Mouse (Mus musculus) liver, embryonic 15.5 days (tissue): Measurements from ENCODE around the gene Arih2. TPM values are rescaled to one million over a fixed set of nuclear protein-coding genes. Genes with fewer than 3 reads are reported as not detected.
"Not testable (repeated sequence)": the region's sequence is repeated elsewhere in the genome, so short reads cannot be mapped to it uniquely, and the experiment has no call there.

ENCODE experiments used
- ATAC-seq: fragments of 200-750 bp; cut with Nextera tagmentation; 2 replicates; pipeline ENCODE4 v1.8.0; 2017; ENCODE audit warnings: moderate number of reproducible peaks, mild to moderate bottlenecking, moderate library complexity; ENCODE audit not compliant: insufficient read depth
- H3K27ac ChIP-seq: fragments of 300-500 bp; sonication (generic); replicated peaks from 2 replicates; pipeline ENCODE4 v1.5.1; 2015; ENCODE audit warnings: mild to moderate bottlenecking, inconsistent platforms
- H3K27me3 ChIP-seq: fragments of 300-500 bp; sonication (generic); 2 replicates; pipeline ENCODE4 v1.6.1; 2015; ENCODE audit warnings: mild to moderate bottlenecking, inconsistent platforms
- H3K36me3 ChIP-seq: fragments of 300-500 bp; sonication (generic); replicated peaks from 2 replicates; pipeline ENCODE4 v1.6.1; 2015; ENCODE audit warnings: moderate library complexity, mild to moderate bottlenecking, inconsistent platforms
- H3K4me1 ChIP-seq: fragments of 300-500 bp; sonication (generic); replicated peaks from 2 replicates; pipeline ENCODE4 v1.6.1; 2015; ENCODE audit warnings: inconsistent platforms
- H3K4me2 ChIP-seq: fragments of 300-500 bp; sonication (generic); 2 replicates; pipeline ENCODE4 v1.6.1; 2015; ENCODE audit warnings: moderate library complexity, mild to moderate bottlenecking, inconsistent platforms
- H3K4me3 ChIP-seq: fragments of 300-500 bp; sonication (generic); replicated peaks from 2 replicates; pipeline ENCODE4 v1.5.1; 2015; ENCODE audit warnings: mild to moderate bottlenecking, inconsistent platforms
- H3K9ac ChIP-seq: fragments of 300-500 bp; sonication (generic); 2 replicates; pipeline ENCODE4 v1.6.1; 2015; ENCODE audit warnings: moderate library complexity, mild to moderate bottlenecking, inconsistent platforms
- H3K9me3 ChIP-seq: fragments of 300-500 bp; sonication (generic); replicated peaks from 2 replicates; pipeline ENCODE4 v1.6.1; 2016; ENCODE audit warnings: inconsistent platforms
- WGBS: fragments of 180-500 bp; shearing (Covaris S2); methylation state at CpG from one replicate; pipeline ENCODE4 v1.1.7; 2015; ENCODE audit warnings: mixed read lengths; ENCODE audit not compliant: insufficient replicate concordance; 5-methylcytosine and 5-hydroxymethylcytosine counted together
- polyA plus RNA-seq: library from polyadenylated mRNA; unstranded; fragments of >200 nt; fragmentation: Nextera tagmentation; extraction: Ambion mirVana; gene quantifications from 2 replicates; pipeline ENCODE4 v1.2.1, GENCODE M21; 2015

Arih2 gene
- polyA plus RNA-seq, 1 experiment from 2014 or later = 29.7 TPM

DNA sequence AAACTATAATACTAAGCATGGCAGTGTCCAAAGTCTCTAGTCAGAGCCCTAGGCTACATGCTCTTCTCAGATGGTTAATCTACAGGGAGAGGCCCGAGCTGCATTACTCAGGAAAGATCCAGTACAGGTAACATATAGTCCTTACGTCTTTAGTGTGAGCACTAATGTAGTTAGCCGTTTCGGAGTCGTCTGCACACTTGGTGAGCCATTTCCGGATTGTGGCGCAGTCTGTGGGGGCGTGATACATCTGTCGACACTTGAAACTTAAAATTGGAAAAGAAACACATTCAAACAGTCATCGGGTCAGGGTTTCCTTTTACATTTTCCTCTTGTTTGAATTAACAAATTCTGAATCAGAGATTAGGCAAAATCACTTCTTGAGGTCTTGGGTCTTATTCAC lies 37.7 kb downstream of the Arih2 start:
- WGBS = 92% methylated on average over 10 of the region's 10 CpGs
- H3K27ac ChIP-seq = no peak overlapping the region
- no peak overlapping the region for H3K4me2 ChIP-seq
- no peaks in the 10 kb centered on the region for H3K9me3 ChIP-seq
- H3K27me3 ChIP-seq = no peaks in the 10 kb centered on the region
- H3K4me1 ChIP-seq = peaks cover 9% of the 10 kb centered on the region
- peaks cover 96% of the 10 kb centered on the region for H3K36me3 ChIP-seq
- no peak overlapping the region for H3K9ac ChIP-seq
- ATAC-seq = no peak
- no peak overlapping the region for H3K4me3 ChIP-seq

DNA sequence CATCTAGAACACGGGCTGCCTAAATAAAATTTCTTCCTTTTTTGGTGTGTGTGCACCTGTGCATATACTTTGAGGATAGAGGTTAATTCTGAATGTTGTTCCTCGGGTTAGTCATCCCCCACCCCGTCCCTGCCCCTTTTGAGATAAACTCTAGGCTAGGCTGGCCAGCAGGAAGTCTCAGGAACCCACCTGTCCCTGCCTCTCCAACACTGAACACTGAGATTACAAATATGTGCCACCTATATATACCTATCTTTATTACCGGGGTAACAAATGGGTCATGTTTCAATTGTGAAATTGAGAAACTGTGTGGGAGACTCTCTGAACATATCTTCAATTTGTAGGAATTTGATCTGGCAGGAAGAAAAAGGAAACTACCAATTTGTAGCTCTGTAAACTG lies 40.3 kb downstream of the Arih2 start:
- H3K27ac ChIP-seq = no peak overlapping the region
- H3K4me2 ChIP-seq = no peak overlapping the region
- no peak for ATAC-seq
- H3K27me3 ChIP-seq = no peaks in the 10 kb centered on the region
- no peak overlapping the region for H3K9ac ChIP-seq
- H3K9me3 ChIP-seq = no peaks in the 10 kb centered on the region
- peaks cover 9% of the 10 kb centered on the region for H3K4me1 ChIP-seq
- H3K36me3 ChIP-seq = peaks cover 98% of the 10 kb centered on the region
- no peak overlapping the region for H3K4me3 ChIP-seq
- WGBS = 50% methylated on average over 4 of the region's 4 CpGs

DNA sequence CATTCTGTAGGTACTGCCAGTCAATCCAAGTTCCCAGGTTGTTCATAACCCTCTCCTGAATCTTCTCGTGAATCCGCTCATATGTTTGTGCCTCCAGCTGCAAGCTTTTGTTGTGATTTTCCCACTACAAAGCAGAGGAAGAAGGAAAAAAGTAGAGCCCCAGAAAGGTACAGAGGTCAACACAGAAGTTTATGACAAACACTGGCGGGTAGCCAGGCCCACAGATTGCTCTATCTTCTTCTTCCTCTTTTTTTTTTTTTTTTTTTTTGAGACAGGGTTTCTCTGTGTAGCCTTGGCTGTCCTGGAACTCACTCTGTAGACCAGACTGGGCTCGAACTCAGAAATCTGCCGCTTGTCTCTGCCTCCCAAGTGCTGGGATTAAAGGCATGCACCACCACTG lies 41.3 kb downstream of the Arih2 start:
- H3K4me1 ChIP-seq, H3K27ac ChIP-seq, ATAC-seq, H3K9me3 ChIP-seq, H3K4me2 ChIP-seq, H3K4me3 ChIP-seq, H3K27me3 ChIP-seq, H3K9ac ChIP-seq: not testable (repeated sequence)
- peaks cover 98% of the 10 kb centered on the region for H3K36me3 ChIP-seq
- WGBS = 79% methylated on average over 5 of the region's 5 CpGs

DNA sequence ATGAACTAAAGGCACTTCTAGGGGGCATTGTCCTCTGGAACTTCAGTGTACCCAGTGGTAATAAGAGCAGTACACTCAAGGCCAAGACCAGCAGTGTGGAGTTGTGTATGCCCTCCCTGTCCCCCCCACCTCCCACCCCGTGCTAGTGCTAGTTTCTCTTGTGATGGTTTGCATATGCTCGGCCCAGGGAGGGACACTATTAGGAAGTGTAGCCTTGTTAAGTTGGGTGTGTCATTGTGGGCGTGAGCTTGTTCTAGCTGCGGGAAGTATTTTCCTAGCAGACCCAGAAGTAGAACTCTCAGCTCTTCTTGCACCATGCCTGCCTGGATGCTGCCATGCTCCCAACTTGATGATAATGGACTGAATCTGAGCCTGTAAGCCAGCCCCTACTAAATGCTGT lies 47.2 kb downstream of the Arih2 start:
- Histone ChIP-seq H3K4me1 (peaks cover 11% of the 10 kb centered on the region), H3K27me3 (peaks cover 11% of the 10 kb centered on the region), H3K9ac (no peak overlapping the region), H3K4me2 (no peak overlapping the region), H3K27ac (no peak overlapping the region), H3K4me3 (no peak overlapping the region), H3K9me3 (no peaks in the 10 kb centered on the region), H3K36me3 (peaks cover 45% of the 10 kb centered on the region)
- no peak for ATAC-seq
- 60% methylated on average over 4 of the region's 4 CpGs for WGBS

DNA sequence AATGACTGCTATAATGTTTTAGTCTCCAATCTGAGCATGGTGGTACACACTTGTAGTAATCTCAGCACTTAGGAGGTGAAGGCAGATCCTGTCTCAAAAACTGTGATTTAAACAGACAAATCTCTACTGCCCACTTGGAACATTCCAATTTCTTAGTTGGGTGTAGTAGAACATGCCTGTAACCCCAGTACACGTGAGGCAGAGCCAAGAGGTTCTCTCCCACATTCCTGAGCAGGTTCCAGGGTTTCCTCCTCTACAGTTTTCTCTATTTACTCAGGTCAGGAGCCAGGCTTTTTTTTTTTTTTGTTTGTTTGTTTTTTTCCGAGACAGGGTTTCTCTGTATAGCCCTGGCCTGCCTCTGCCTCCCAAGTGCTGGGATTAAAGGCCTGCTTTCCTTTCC lies 49.2 kb downstream of the Arih2 start:
- H3K4me1 ChIP-seq = peaks cover 22% of the 10 kb centered on the region
- peaks cover 27% of the 10 kb centered on the region for H3K36me3 ChIP-seq
- peaks cover 16% of the 10 kb centered on the region for H3K27me3 ChIP-seq
- no peaks in the 10 kb centered on the region for H3K9me3 ChIP-seq
- H3K4me3 ChIP-seq = no peak overlapping the region
- H3K27ac ChIP-seq = no peak overlapping the region
- H3K9ac ChIP-seq = no peak overlapping the region
- 53% methylated on average over 2 of the region's 2 CpGs for WGBS
- no peak overlapping the region for H3K4me2 ChIP-seq
- ATAC-seq = no peak

DNA sequence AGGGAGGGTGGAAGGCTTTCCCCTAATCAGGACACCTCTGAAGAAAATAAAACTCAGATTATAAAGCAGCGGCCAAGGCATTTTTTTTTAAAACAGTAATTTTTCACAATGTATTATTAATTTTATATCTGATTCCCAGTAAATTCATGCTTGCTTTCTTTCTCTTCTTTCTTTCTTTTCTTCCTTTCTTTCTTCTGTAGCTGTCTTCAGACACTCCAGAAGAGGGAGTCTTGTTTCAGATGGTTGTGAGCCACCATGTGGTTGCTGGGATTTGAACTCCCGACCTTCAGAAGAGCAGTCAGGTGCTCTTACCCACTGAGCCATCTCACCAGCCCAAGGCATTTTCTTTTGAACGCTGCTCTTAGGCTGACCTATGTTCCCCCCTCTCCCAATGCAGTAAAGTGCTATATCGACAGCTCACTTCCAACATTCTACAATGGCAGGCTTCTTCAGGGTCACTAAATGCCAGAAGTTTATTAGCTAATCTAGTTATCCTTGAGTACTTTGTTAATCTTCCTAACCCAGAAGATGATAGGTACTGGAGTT lies 50.1 kb downstream of the Arih2 start:
- H3K4me3 ChIP-seq = no peak overlapping the region
- H3K36me3 ChIP-seq = peaks cover 18% of the 10 kb centered on the region
- peaks cover 16% of the 10 kb centered on the region for H3K27me3 ChIP-seq
- peaks cover 22% of the 10 kb centered on the region for H3K4me1 ChIP-seq
- H3K9me3 ChIP-seq = no peaks in the 10 kb centered on the region
- 57% methylated on average over 4 of the region's 4 CpGs for WGBS
- H3K9ac ChIP-seq = no peak overlapping the region
- H3K4me2 ChIP-seq = no peak overlapping the region
- H3K27ac ChIP-seq = no peak overlapping the region
- ATAC-seq = no peak

DNA sequence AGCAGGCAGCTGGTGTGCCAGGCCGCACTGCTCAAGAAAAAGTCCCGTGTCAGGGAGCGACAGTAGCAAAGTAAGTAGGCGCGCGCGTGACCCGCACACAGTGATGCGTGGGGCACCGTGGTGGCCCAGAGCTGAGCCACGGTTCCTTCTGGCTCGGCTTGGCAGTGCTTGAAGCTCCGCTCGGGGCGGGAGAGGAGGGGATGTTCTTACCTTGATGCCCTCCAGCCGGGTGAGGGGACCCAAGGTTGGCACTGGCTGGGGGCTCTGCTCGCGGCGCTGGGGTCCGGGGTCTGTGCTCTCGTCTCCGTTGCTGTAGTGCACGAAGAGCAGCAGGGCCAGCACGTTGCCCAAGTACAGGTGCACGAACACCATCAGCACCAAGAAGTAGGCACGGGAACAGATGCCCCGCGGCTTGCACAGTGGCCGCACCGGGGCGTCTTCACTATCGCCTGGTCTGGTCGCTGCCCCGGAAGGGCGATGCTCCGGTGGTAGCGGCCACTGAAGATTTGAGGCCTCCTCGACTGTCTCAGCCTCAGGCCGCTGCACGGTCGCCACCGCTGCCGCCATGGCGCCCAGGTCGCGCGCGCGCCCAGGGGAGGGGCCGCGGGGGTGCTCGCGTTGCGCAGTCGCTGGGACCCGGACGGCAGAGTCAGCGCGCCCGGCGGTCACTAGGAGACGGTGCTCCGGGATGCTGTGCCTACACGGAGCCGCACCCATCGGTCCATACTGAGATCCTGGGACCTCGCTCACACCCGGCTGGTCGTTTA lies 52.0 kb downstream of the Arih2 start, which contains the start of gene P4htm:
Gene P4htm, minus strand, starts transcription at position 670 of the 767 bp plus-strand sequence.
- Histone ChIP-seq H3K9me3 (no peaks in the 10 kb centered on the region), H3K27ac (no peak within 1 kb of the TSS), H3K27me3 (peaks cover 16% of the 10 kb centered on the region), H3K36me3 (no peaks in the 10 kb centered on the region; the same call in 1 of the 2 replicates), H3K9ac (0 out of 2 replicates have a peak within 1 kb of the TSS, but pooled peaks have one; percentile 51), H3K4me1 (peaks cover 22% of the 10 kb centered on the region), H3K4me3 (peak within 1 kb of the TSS; percentile 63), H3K4me2 (peak within 1 kb of the TSS; percentile 89)
- WGBS = 5% methylated on average over 69 of the region's 69 CpGs
- peak; percentile 50 for ATAC-seq

DNA sequence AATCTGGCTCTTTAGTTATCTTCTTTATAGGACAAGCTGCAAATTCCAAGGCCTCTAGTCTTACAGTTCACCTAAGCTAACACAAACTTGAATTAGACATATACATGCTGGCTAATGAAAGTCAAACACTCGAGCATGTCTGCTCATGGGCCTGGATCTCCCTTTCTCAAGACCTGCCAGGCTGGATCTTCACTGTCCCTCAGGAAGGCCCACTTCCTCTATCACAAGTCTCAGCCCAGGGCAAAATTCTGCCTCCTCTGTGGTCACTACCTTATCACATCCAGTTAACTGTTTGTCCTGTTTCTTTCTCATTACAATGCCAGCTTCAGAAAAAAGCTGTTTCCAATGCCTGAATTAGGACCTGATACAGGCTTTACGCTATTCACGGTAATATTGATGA lies 54.8 kb downstream of the Arih2 start:
- H3K9ac ChIP-seq = no peak overlapping the region
- no peaks in the 10 kb centered on the region for H3K36me3 ChIP-seq
- ATAC-seq = no peak
- no peak overlapping the region for H3K4me3 ChIP-seq
- H3K4me1 ChIP-seq = peaks cover 22% of the 10 kb centered on the region
- no peak overlapping the region for H3K27ac ChIP-seq
- no peaks in the 10 kb centered on the region for H3K9me3 ChIP-seq
- 35% methylated on average over 3 of the region's 3 CpGs for WGBS
- H3K27me3 ChIP-seq = peaks cover 16% of the 10 kb centered on the region
- H3K4me2 ChIP-seq = no peak overlapping the region

DNA sequence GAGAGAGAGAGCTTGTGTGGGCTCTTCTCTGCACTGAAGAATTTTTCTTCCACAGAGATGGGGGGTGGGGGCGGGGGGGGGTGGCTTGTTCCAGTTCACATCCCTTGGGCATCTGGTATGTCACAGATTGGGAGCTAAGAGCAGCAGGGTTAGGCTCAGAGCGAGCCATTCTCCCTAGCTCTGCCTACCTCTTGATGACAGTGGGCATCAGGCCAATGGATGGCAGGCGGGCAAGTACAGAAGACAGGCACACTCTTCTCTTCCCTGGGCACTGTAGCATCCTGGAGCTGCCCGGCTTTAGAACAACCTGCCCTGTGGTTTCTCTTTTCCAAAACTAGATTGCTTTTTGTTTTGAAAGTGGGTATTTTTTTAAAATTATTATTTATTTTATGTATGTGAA lies 57.7 kb downstream of the Arih2 start:
- no peak overlapping the region for H3K4me2 ChIP-seq
- no peak for ATAC-seq
- H3K4me1 ChIP-seq = peaks cover 13% of the 10 kb centered on the region
- WGBS = 76% methylated on average over 4 of the region's 4 CpGs
- no peak overlapping the region for H3K4me3 ChIP-seq
- H3K27ac ChIP-seq = no peak overlapping the region
- no peak overlapping the region for H3K9ac ChIP-seq
- H3K36me3 ChIP-seq = no peaks in the 10 kb centered on the region
- no peaks in the 10 kb centered on the region for H3K9me3 ChIP-seq
- no peaks in the 10 kb centered on the region for H3K27me3 ChIP-seq

DNA sequence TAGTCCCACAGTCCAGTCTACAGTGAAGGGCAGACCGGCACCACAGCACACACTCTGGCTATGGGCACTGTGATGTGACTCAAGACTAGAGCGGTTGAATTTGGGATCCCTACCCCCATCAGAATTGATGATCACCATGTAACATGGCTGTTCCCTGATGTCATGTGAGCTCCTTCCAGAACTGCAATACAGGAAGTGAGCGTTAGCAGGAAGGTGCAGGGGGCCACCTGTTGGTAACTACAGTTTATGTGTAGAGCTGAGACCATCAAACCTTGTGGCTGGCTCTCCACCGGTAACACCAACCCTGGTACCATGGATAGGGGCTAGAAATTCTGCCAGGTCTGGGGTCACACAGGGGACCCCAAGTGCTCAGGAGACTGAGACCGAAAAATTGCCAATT lies 60.0 kb downstream of the Arih2 start:
- ATAC-seq = no peak
- Histone ChIP-seq H3K27ac (no peak overlapping the region), H3K36me3 (no peaks in the 10 kb centered on the region), H3K4me1 (peaks cover 7% of the 10 kb centered on the region; the same call in 1 of the 2 replicates), H3K9me3 (no peaks in the 10 kb centered on the region), H3K4me2 (no peak overlapping the region), H3K9ac (no peak overlapping the region), H3K27me3 (no peaks in the 10 kb centered on the region), H3K4me3 (no peak overlapping the region)
- 60% methylated on average over 5 of the region's 5 CpGs for WGBS

DNA sequence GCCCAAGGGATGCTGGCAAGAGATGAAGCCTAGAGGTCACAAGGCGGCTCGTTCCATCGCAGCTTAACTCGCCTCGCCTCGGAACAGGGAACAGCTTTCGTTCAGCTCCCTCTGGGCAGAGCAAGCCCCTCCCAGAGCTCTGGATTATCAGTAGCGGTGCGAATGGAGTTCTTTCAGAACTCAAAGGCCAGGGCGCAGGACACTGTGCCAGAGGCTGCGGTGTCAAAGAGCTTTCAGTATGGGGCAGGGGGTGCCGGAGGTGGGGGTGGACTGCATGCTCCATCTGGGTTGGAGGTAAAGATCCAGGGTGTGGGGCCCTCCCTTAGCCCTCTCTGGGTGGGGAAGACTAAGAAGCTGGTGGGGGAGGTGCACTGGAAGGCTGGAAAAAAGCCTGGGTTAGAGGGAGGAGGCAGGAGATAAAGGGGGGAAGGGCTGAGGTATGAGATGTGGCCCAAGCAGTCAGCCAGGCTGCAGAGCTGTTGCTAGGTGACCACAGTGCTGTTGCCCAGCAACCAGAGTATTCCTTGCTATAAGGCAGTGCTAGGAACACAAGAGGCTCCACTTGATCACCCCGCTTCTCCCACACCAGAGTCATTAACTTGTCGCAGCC lies 61.5 kb downstream of the Arih2 start:
- Histone ChIP-seq H3K27ac (no peak overlapping the region), H3K4me3 (no peak overlapping the region), H3K9me3 (no peaks in the 10 kb centered on the region), H3K4me2 (no peak overlapping the region), H3K36me3 (no peaks in the 10 kb centered on the region), H3K27me3 (no peaks in the 10 kb centered on the region), H3K9ac (no peak overlapping the region), H3K4me1 (peaks cover 7% of the 10 kb centered on the region; the same call in 1 of the 2 replicates)
- ATAC-seq = no peak
- WGBS = 39% methylated on average over 14 of the region's 14 CpGs
